Mouse (Mus musculus): ENCODE measurements at regions not wholly inside any gene's neighbourhood (a gene's known extent, or its start where the extent isn't known, plus 50 kb on each side); places are given as distances from the start of the nearest gene placed in this dataset.

GRCm38 (mm10) chr7:36829710-36830109 is 131.8 kb downstream of the Tshz3 start:
- in situ Hi-C loops (cut with MboI, MseI), result no loop called here

GRCm38 (mm10) chr7:36830155-36830554 is 132.2 kb downstream of the Tshz3 start:
- in situ Hi-C loops (cut with MboI, MseI), result no loop called here

GRCm38 (mm10) chr7:36848279-36848678 is 150.4 kb downstream of the Tshz3 start:
- in situ Hi-C loops (cut with MboI, MseI), result no loop called here

- in situ Hi-C loops (cut with MboI, MseI), result no loop called here
Observed at GRCm38 (mm10) chr7:36851275-36851889, 153.5 kb downstream of the Tshz3 start.

- in situ Hi-C loops (cut with MboI, MseI), result no loop called here
Observed at GRCm38 (mm10) chr7:36854308-36854707, 156.4 kb downstream of the Tshz3 start.

GRCm38 (mm10) chr7:36859428-36859827 is 161.5 kb downstream of the Tshz3 start:
- in situ Hi-C loops (cut with MboI, MseI), result no loop called here

GRCm38 (mm10) chr7:36862481-36862880 is 164.6 kb downstream of the Tshz3 start:
- in situ Hi-C loops (cut with MboI, MseI), result no loop called here

- in situ Hi-C loops (cut with MboI, MseI), result no loop called here
Observed at GRCm38 (mm10) chr7:36863745-36864144, 165.8 kb downstream of the Tshz3 start.

GRCm38 (mm10) chr7:36864675-36865074 is 166.8 kb downstream of the Tshz3 start:
- in situ Hi-C loops (cut with MboI, MseI), result no loop called here

- in situ Hi-C loops (cut with MboI, MseI), result no loop called here
Observed at GRCm38 (mm10) chr7:36866602-36867001, 168.7 kb downstream of the Tshz3 start.

GRCm38 (mm10) chr7:36874004-36874403 is 176.1 kb downstream of the Tshz3 start:
- in situ Hi-C loops (cut with MboI, MseI), result no loop called here

- in situ Hi-C loops (cut with MboI, MseI), result no loop called here
Observed at GRCm38 (mm10) chr7:36877686-36878085, 179.8 kb downstream of the Tshz3 start.

- in situ Hi-C loops (cut with MboI, MseI), result no loop called here
Observed at GRCm38 (mm10) chr7:36892776-36893500, 195.0 kb downstream of the Tshz3 start.

- in situ Hi-C loops (cut with MboI, MseI), result no loop called here
Observed at GRCm38 (mm10) chr7:36896339-36896738, 198.4 kb downstream of the Tshz3 start.

GRCm38 (mm10) chr7:36901537-36901936 is 203.6 kb downstream of the Tshz3 start:
- in situ Hi-C loops (cut with MboI, MseI), result no loop called here

- in situ Hi-C loops (cut with MboI, MseI), result no loop called here
Observed at GRCm38 (mm10) chr7:36913304-36913703, 215.4 kb downstream of the Tshz3 start.

- in situ Hi-C loops (cut with MboI, MseI), result no loop called here
Observed at GRCm38 (mm10) chr7:36914261-36914660, 216.3 kb downstream of the Tshz3 start.

GRCm38 (mm10) chr7:36915171-36915570 is 217.3 kb downstream of the Tshz3 start:
- in situ Hi-C loops (cut with MboI, MseI), result no loop called here

- in situ Hi-C loops (cut with MboI, MseI), result no loop called here
Observed at GRCm38 (mm10) chr7:36917011-36917410, 219.1 kb downstream of the Tshz3 start.

- in situ Hi-C loops (cut with MboI, MseI), result no loop called here
Observed at GRCm38 (mm10) chr7:36919413-36919812, 221.5 kb downstream of the Tshz3 start.

GRCm38 (mm10) chr7:36921003-36921402 is 223.1 kb downstream of the Tshz3 start:
- in situ Hi-C loops (cut with MboI, MseI), result no loop called here

- in situ Hi-C loops (cut with MboI, MseI), result no loop called here
Observed at GRCm38 (mm10) chr7:36933490-36933889, 235.6 kb downstream of the Tshz3 start.

- in situ Hi-C loops (cut with MboI, MseI), result no loop called here
Observed at GRCm38 (mm10) chr7:36934792-36935555, 237.1 kb downstream of the Tshz3 start.

All from T-helper 2 cell (primary cell).